Mouse (Mus musculus) stomach, embryonic 16.5 days (tissue): Measurements from ENCODE around the gene 4930558K02Rik. TPM values are rescaled to one million over a fixed set of nuclear protein-coding genes. Genes with fewer than 3 reads are reported as not detected.

Source experiments
- ATAC-seq: fragments of 200-750 bp; cut with Nextera tagmentation; 2 replicates; pipeline ENCODE4 v1.8.0; 2017; ENCODE audit warnings: moderate number of reproducible peaks, moderate TSS enrichment; ENCODE audit not compliant: insufficient read depth, low FRiP score
- H3K27ac ChIP-seq: fragments of 300-500 bp; sonication (generic); 2 replicates; pipeline ENCODE4 v1.5.1; 2014; ENCODE audit warnings: low read length
- H3K27me3 ChIP-seq: fragments of 300-500 bp; sonication (generic); 2 replicates; pipeline ENCODE4 v1.6.1; 2014; ENCODE audit warnings: low read length, control low read depth, mixed read lengths; ENCODE audit not compliant: control insufficient read depth, insufficient read depth
- H3K36me3 ChIP-seq: fragments of 300-500 bp; sonication (generic); 2 replicates; pipeline ENCODE4 v1.6.1; 2014; ENCODE audit warnings: low read length; ENCODE audit not compliant: control insufficient read depth, insufficient read depth
- H3K4me1 ChIP-seq: fragments of 300-500 bp; sonication (generic); 2 replicates; pipeline ENCODE4 v1.6.1; 2014; ENCODE audit warnings: low read length, control low read depth, mixed read lengths; ENCODE audit not compliant: control insufficient read depth, insufficient read depth
- H3K4me2 ChIP-seq: fragments of 300-500 bp; sonication (generic); 2 replicates; pipeline ENCODE4 v1.6.1; 2014; ENCODE audit warnings: low read depth, low read length, mixed read lengths
- H3K4me3 ChIP-seq: fragments of 300-500 bp; sonication (generic); replicated peaks from 2 replicates; pipeline ENCODE4 v1.5.1; 2014; ENCODE audit warnings: mild to moderate bottlenecking, low read length
- H3K9ac ChIP-seq: fragments of 300-500 bp; sonication (generic); 2 replicates; pipeline ENCODE4 v1.6.1; 2014; ENCODE audit warnings: low read length
- H3K9me3 ChIP-seq: fragments of 300-500 bp; sonication (generic); replicated peaks from 2 replicates; pipeline ENCODE4 v1.6.1; 2016; ENCODE audit warnings: low read length, control low read depth; ENCODE audit not compliant: control insufficient read depth
- WGBS: fragments of 180-500 bp; shearing (Covaris S2); extraction: QIAGEN DNeasy Blood & Tissue Kit; methylation state at CpG from one replicate; pipeline ENCODE4 v1.1.7; 2014; 5-methylcytosine and 5-hydroxymethylcytosine counted together
- polyA plus RNA-seq: library from polyadenylated mRNA; unstranded; fragments of >200 nt; fragmentation: Nextera tagmentation; extraction: Ambion mirVana; gene quantifications from 2 replicates; pipeline ENCODE4 v1.2.1, GENCODE M21; 2015

The 4930558K02Rik gene
- polyA plus RNA-seq, 1 experiment from 2014 or later: not detected

GRCm38 (mm10) chr1:161931817-161932216, 47.6 kb downstream of the 4930558K02Rik start:
- WGBS: 77% methylated on average over 10 of the region's 10 CpGs

DNA sequence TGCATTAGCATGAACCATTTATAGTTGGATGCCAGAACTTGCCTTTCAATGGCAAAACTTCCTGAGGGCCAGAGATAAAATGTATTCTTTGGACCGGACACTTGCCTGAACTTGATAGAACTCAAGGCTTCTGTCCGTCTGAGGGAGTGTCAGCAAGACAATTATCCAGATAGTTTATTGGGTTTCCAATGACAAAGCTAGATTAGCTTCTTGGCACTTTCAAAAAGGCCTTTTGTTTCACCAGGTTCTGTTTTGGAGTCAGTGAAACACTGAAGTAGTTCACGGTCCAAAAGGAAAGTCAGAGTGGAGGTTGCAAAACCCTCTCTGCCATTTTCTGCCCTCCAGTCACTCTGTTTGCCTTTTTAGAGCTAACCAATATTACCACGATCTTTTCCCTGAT, 48.1 kb downstream of the 4930558K02Rik start:
- Histone ChIP-seq H3K9me3 (no peaks in the 10 kb centered on the region), H3K4me2 (no peak overlapping the region), H3K4me3 (no peak overlapping the region), H3K36me3 (no peaks in the 10 kb centered on the region), H3K27me3 (no peaks in the 10 kb centered on the region), H3K27ac (no peak overlapping the region), H3K4me1 (no peaks in the 10 kb centered on the region), H3K9ac (no peak overlapping the region)
- 66% methylated on average over 4 of the region's 4 CpGs for WGBS
- no peak for ATAC-seq

More at GRCm38 (mm10) chr1:161931817-161932216, 47.6 kb downstream of the 4930558K02Rik start:
- no peak overlapping the region for H3K4me2 ChIP-seq
- no peaks in the 10 kb centered on the region for H3K4me1 ChIP-seq
- H3K27me3 ChIP-seq: no peaks in the 10 kb centered on the region
- H3K27ac ChIP-seq: no peak overlapping the region
- H3K36me3 ChIP-seq: no peaks in the 10 kb centered on the region
- no peak overlapping the region for H3K9ac ChIP-seq
- H3K4me3 ChIP-seq: no peak overlapping the region
- H3K9me3 ChIP-seq: no peaks in the 10 kb centered on the region
- no peak for ATAC-seq

- WGBS: 80% methylated on average over 2 of the region's 2 CpGs
These were observed 51.5 kb downstream of the 4930558K02Rik start for GRCm38 (mm10) chr1:161927976-161928375.

GRCm38 (mm10) chr1:161925281-161925805, 54.1 kb downstream of the 4930558K02Rik start:
- WGBS: 75% methylated on average over 13 of the region's 13 CpGs
- H3K27ac ChIP-seq: no peak overlapping the region
- no peak overlapping the region for H3K4me2 ChIP-seq
- no peaks in the 10 kb centered on the region for H3K27me3 ChIP-seq
- no peaks in the 10 kb centered on the region for H3K4me1 ChIP-seq
- H3K4me3 ChIP-seq: no peak overlapping the region
- H3K36me3 ChIP-seq: no peaks in the 10 kb centered on the region
- no peak overlapping the region for H3K9ac ChIP-seq
- H3K9me3 ChIP-seq: no peaks in the 10 kb centered on the region
- ATAC-seq: no peak

More at GRCm38 (mm10) chr1:161927976-161928375, 51.5 kb downstream of the 4930558K02Rik start:
- no peak for ATAC-seq
- Histone ChIP-seq H3K9ac (no peak overlapping the region), H3K4me2 (no peak overlapping the region), H3K27me3 (no peaks in the 10 kb centered on the region), H3K4me3 (no peak overlapping the region), H3K4me1 (no peaks in the 10 kb centered on the region), H3K36me3 (no peaks in the 10 kb centered on the region), H3K9me3 (no peaks in the 10 kb centered on the region), H3K27ac (no peak overlapping the region)

GRCm38 (mm10) chr1:161924321-161924720, 55.1 kb downstream of the 4930558K02Rik start:
- no peak overlapping the region for H3K9ac ChIP-seq
- H3K4me3 ChIP-seq: no peak overlapping the region
- no peaks in the 10 kb centered on the region for H3K27me3 ChIP-seq
- H3K4me1 ChIP-seq: no peaks in the 10 kb centered on the region
- H3K4me2 ChIP-seq: no peak overlapping the region
- H3K9me3 ChIP-seq: no peaks in the 10 kb centered on the region
- H3K36me3 ChIP-seq: no peaks in the 10 kb centered on the region
- no peak for ATAC-seq
- no peak overlapping the region for H3K27ac ChIP-seq
- WGBS: 79% methylated on average over 3 of the region's 3 CpGs

DNA sequence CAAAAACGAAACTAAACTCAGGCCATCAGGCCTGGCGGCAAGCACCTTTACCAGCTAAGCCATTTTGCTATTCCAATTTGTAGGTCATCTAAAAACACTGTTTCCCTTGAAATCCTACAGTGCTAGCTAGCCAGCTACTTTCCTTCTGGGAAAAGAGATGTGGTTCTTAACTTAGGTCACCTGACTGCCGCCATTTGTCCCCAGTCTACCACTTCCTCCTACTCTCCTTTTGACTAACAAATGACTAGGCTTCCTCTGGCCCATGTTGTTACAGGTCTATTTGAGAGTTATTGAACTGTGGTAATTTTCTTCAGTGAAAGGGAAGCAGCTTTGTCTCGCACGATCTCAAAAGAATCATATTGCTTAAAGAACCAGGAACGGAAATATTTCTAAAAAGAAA, 57.5 kb downstream of the 4930558K02Rik start:
- WGBS: 86% methylated on average over 6 of the region's 6 CpGs
- Histone ChIP-seq H3K9ac (no peak overlapping the region), H3K4me1 (no peaks in the 10 kb centered on the region), H3K27ac (no peak overlapping the region), H3K4me3 (no peak overlapping the region), H3K36me3 (no peaks in the 10 kb centered on the region), H3K27me3 (no peaks in the 10 kb centered on the region), H3K9me3 (no peaks in the 10 kb centered on the region), H3K4me2 (no peak overlapping the region)
- ATAC-seq: no peak

- Histone ChIP-seq H3K4me1 (peaks cover 3% of the 10 kb centered on the region; the same call in 1 of the 2 replicates), H3K27me3 (no peaks in the 10 kb centered on the region), H3K4me3 (no peak overlapping the region), H3K36me3 (no peaks in the 10 kb centered on the region), H3K27ac (no peak overlapping the region), H3K4me2 (no peak overlapping the region), H3K9me3 (no peaks in the 10 kb centered on the region), H3K9ac (no peak overlapping the region)
- 90% methylated on average over 9 of the region's 9 CpGs for WGBS
- ATAC-seq: no peak
These were observed 58.7 kb downstream of the 4930558K02Rik start for GRCm38 (mm10) chr1:161920475-161921454.

DNA sequence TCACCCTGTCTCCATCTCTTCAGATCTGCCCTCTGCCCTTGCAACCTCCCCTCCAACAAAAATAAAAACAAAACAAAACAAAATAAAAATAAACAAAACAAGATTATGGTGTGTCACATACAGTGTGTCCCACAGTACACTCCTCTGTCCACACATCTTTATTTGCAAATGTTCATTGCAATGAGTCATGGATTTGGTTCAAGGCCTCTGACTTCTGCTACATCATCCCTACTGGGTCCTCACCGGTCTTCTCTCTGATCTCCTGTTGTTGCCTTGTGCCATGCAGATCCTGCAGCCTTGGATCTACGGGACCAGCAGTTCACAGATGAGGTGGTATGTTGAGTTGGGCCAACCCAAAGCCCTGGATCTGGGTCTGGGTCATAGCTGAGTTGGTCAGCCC, 59.8 kb downstream of the 4930558K02Rik start:
- no peak overlapping the region for H3K9ac ChIP-seq
- H3K4me1 ChIP-seq: peaks cover 3% of the 10 kb centered on the region; the same call in 1 of the 2 replicates
- 92% methylated on average over 2 of the region's 2 CpGs for WGBS
- no peak for ATAC-seq
- no peak overlapping the region for H3K4me2 ChIP-seq
- no peaks in the 10 kb centered on the region for H3K27me3 ChIP-seq
- no peak overlapping the region for H3K27ac ChIP-seq
- H3K4me3 ChIP-seq: no peak overlapping the region
- no peaks in the 10 kb centered on the region for H3K9me3 ChIP-seq
- no peaks in the 10 kb centered on the region for H3K36me3 ChIP-seq

DNA sequence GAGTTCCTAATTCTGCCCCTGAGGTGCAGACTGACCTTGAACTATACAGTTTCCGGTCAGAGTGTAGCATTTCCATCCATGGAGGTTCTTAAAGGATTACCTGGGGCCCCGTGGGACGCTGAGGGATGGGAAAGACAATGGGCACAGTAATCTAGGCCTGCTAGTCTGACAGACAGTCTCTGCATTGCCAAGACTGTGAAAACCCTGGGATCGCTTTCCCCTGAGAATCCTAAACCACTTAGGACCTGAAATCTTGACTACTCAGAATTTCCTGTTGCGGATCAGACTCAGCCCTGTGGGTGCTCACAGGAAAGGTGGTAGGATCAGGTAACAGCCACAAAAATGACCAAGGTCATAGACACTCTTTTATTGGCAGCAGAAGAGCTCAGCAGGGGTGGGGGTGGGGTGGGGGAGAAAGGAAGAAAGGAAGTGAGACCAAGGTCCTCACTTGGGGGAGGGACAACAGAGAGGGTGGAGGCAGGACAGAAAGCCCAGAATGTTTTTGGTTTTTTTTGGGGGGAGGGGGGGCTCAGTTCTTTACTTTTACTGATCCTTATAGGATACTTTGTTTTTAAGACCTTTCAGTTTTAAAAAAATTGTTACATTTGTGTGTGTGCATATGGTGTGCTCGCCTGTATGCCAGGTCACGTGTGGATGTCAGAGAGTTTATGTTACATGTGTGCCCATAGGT, 60.6 kb downstream of the 4930558K02Rik start:
- Histone ChIP-seq H3K9ac (no peak overlapping the region), H3K36me3 (no peaks in the 10 kb centered on the region), H3K4me3 (no peak overlapping the region), H3K27me3 (no peaks in the 10 kb centered on the region), H3K4me2 (no peak overlapping the region), H3K9me3 (no peaks in the 10 kb centered on the region), H3K27ac (no peak overlapping the region), H3K4me1 (peaks cover 3% of the 10 kb centered on the region; the same call in 1 of the 2 replicates)
- 58% methylated on average over 7 of the region's 7 CpGs for WGBS
- no peak for ATAC-seq
